Mouse (Mus musculus) cerebellum, adult 9-10 months (tissue): Measurements from ENCODE around the gene Pak4.
"Not testable (repeated sequence)": the region's sequence is repeated elsewhere in the genome, so short reads cannot be mapped to it uniquely, and the experiment has no call there.

Experiments used
- DNase-seq: peaks from one replicate; pipeline ENCODE4 v3.0.0; 2022

The Pak4 gene

GRCm38 (mm10) chr7:28597642-28598446 is at the start of gene Pak4, which contains the start of gene Samd4b:
TSS of gene Pak4 (minus strand) at chr7:28598185.
TSS of gene Samd4b (minus strand) at chr7:28598144.
- DNase-seq, result peak; percentile 100

DNA sequence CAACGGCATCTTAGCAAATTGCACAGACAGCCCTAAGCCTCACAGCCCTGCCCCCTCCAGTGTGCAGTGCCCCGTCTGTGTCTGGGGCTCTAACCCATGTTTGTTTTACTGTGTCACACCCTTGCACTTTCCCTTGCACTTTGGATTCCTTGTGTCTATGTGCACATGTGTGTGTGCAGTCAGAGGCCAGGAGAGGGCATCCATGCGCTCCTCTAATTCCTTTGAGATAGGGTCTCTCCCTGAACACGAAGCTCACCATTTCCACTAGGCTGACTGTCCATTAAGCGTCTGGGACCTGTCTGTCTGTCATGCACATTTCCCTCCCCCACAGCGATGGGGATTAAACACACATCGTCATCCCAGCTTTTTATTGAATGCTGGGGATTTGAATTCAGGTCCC is 49.0 kb upstream of the Pak4 start:
- no peak for DNase-seq

DNA sequence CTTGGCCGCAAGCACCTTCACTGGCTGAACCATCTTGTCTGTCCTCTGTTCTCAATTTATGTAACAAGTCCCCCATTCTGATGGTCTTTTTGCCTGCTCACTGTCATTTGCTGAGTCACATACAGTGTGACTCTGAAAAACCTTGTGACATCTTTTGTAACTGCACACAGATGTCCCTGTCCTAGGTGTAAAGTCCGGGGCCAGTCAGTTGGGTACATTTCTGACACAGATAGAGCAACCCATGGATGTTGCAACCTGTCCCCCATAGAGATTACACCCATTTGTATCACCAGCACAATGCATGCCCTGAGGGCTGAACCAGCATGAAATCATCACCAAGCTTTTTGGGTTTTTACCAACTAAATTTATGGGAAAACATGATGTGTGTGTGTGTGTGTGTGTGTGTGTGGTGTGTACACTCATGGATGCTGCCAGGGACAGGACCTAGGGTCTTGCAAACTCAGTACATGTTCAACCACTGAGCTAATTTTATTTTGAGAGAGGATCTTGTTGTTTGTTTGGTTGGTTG is 48.0 kb upstream of the Pak4 start:
- no peak for DNase-seq

- DNase-seq, result no peak
Observed at GRCm38 (mm10) chr7:28645366-28645765, 47.4 kb upstream of the Pak4 start.

DNA sequence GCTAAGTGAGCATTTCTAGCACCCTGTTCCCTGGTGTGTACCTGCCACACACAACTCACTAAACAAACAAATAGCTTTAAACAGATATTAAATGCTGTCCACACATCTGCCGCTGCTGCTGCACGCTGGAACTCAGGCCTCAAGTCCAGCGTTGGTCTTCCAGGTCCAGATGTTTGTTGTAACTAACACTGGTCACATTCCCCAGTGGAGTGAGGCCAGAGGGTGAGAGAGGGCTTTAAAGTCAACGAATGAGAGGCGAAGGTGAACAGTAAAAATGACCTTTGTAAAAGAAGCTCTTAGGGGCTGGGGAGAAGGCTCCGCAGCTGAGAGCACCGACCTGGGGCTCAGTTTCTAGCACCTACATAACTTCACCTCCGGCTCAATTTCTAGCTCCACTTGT is 43.6 kb upstream of the Pak4 start:
- DNase-seq, result no peak

DNA sequence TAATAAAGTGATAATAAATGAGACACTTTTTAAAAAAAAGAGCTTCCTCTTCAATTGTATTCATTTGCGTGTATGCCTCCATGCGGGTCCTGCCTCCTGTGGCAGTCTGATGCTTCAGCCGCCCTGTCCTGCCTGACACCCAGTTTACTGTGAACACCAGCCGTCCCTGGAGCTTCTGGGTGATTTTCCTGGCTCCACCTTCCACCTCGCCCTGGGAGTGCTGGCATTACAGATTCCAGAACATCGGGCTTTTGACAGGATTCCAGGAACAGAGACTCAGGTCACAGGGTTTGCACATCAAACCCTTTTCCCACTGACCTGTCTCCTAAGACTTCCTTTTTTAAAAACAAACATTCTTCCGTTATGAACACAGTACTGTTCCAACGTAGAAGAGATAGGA is 39.5 kb upstream of the Pak4 start:
- peak; percentile 10 for DNase-seq

DNA sequence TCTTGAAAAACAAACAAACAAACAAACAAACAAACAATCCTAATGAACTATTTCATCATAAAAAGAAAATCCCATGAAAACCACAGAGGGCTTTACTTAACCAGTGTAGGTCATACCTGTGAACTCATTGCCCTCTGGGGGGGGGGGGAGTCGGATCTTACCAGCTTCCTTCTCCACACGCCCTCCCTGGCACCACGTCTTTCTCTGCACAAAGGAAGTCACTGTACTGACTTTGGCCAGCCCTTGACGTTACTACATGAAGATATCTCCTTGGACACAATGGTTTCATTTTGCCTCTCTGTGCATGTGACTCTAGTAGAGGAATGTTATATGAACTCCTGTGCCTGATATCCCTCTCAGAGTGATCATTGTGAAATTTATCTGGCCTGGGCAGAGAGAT is 36.1 kb upstream of the Pak4 start:
- no peak for DNase-seq

- no peak for DNase-seq
Observed at GRCm38 (mm10) chr7:28631073-28631472, 33.1 kb upstream of the Pak4 start, which contains the start of gene Acp7. TSS of gene Acp7 (minus strand) at chr7:28631332.

GRCm38 (mm10) chr7:28624791-28625190 is 26.8 kb upstream of the Pak4 start:
- no peak for DNase-seq

DNA sequence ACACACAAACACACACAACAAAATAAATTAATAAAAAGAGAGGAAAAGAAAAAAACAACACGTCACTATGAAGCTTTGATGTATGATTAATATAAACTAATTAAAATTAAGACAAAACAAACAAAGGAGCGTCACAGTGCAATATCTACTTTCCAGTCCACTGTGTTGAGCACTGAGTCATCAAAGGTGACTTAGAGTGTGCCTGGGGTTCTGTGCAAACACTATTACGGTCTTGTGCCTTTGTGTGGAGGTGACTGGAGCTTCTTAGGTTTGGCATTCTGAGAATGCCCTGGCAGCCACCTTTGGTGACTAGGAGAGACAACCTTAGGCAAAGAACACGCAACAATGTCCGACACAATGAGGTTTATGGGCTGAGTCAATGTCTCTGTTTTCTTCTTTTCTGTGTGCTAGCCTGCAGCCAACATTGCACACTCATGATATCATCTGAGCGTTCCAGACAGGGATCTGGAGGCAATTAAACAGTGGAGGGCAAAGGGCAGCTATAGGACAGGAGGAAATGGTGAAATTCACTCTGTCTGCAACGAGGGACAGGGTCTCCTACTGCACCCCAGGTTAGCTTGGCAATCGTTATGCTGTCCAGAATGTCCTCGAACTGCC is 21.2 kb upstream of the Pak4 start:
- DNase-seq, result no peak

GRCm38 (mm10) chr7:28605951-28606350 is 8.0 kb upstream of the Pak4 start:
- DNase-seq, result no peak

- DNase-seq, result not testable (repeated sequence)
Observed at GRCm38 (mm10) chr7:28603788-28604187, 5.8 kb upstream of the Pak4 start.

- DNase-seq, result no peak
Observed at GRCm38 (mm10) chr7:28603136-28603535, 5.2 kb upstream of the Pak4 start.

DNA sequence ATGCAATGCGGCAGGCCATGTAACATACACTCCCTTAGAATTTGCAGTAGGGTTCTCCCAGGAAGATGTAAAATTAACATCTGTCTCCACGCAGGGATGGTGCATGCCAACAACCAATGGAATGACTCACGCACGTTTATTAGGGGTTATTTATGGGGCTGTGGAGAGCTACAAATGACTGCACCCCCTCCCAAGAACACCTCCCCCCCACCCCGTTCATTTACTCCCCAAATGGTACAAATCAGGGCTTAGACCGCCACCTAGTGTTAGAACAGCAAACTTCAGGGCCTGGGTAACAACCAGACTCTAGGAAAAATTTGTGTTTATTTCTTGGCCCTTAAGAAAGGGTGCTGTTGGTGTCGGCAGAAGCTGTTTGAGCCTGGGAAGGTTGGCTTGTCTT is 3.7 kb upstream of the Pak4 start:
- peak; percentile 85 for DNase-seq

DNA sequence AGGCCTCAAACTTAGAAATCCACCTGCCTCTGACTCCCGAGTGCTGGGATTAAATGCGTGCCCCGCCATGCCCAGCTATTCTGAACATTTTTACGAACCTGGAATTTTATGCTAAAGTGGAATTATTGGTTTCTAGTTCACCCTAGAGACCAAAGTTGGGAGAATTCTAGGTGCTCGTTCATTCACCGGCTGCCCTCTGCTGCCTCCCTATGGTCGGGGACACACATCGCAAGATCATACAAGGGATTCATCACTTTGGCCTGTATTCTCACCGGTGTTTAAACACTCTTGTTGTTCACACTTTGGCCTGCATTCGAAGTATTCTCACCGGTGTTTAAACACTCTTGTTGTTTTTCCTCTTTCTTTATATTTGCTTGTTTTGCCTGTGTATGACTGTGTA is 3.0 kb upstream of the Pak4 start:
- peak; percentile 72 for DNase-seq

GRCm38 (mm10) chr7:28598951-28599350 is 966 bp upstream of the Pak4 start:
- no peak for DNase-seq

- peak; percentile 37 for DNase-seq
Observed at GRCm38 (mm10) chr7:28597277-28597570, 761 bp downstream of the Pak4 start.

GRCm38 (mm10) chr7:28596436-28597276 is 1.3 kb downstream of the Pak4 start:
- DNase-seq, result peak; percentile 49

- DNase-seq, result peak; percentile 36
Observed at GRCm38 (mm10) chr7:28595751-28596435, 2.1 kb downstream of the Pak4 start.

- DNase-seq, result peak; percentile 17
Observed at GRCm38 (mm10) chr7:28593206-28594111, 4.5 kb downstream of the Pak4 start.

- DNase-seq, result peak; percentile 1
Observed at GRCm38 (mm10) chr7:28591862-28592261, 6.1 kb downstream of the Pak4 start.

DNA sequence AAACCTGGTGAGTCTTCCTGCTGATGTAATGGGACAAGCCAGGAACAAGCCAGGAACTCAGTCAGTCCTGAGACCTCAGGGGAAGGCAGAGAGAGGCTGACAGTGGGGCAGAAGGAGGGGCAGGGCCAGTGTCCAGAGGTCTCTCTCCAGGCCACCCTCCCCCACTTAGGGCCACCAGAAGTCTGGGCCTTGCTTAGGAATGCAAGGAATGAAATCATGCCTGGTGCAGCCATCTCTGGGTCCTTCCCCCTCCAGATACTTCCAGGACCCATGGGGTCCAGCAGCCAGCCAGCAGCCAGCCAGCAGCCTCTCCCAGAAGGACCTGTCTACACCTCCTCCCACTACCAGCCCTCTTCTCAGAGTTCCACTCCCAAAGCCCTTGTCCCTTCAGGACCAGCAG is 10.3 kb downstream of the Pak4 start:
- no peak for DNase-seq
